Comparison of ENCODE assay signal across 14 mouse cellular contexts in the genomic region with DNA sequence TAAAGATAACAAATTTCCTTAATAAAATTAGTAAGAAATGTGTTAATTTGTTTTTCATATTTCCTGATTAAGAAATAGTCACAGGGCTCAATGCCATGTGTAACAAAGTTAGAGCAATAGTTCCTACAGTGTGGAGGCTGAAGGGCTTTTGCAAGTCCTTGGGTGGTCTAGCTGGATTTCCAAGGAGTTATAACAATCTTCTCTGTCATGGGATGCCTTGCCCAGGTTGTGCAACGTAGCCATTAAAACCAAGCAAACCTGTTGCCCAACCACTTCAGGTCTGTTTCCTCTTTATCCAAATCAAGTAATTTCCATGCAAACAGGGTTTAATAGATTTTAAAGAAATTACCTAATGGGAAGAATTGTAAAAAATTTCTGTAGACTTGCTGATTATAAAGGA.
"Had no signal": no experiment of that assay in that cellular context is flagged by ENCODE, and none has a peak within 500 bp of the region (broad histone marks: within the 10 kb centered on the region; RNA-seq: fewer than 3 reads in every experiment).

No protein-coding gene starts in this region.

- H3K36me3 ChIP-seq: limb, embryonic 15.5 days; liver, embryonic 12.5 days; midbrain, embryonic 12.5 days; neural tube, embryonic 15.5 days; stomach, embryonic 15.5 days had no signal

- H3K4me3 ChIP-seq: limb, embryonic 15.5 days; liver, embryonic 12.5 days; midbrain, embryonic 12.5 days; myocyte; neural tube, embryonic 15.5 days; stomach, embryonic 15.5 days had no signal

- H3K4me1 ChIP-seq: limb, embryonic 15.5 days; liver, embryonic 12.5 days; midbrain, embryonic 12.5 days; neural tube, embryonic 15.5 days; stomach, embryonic 15.5 days had no signal

- H3K9ac ChIP-seq: limb, embryonic 15.5 days; liver, embryonic 12.5 days; midbrain, embryonic 12.5 days; neural tube, embryonic 15.5 days; stomach, embryonic 15.5 days had no signal

- H3K27ac ChIP-seq: limb, embryonic 15.5 days; liver, embryonic 12.5 days; midbrain, embryonic 12.5 days; neural tube, embryonic 15.5 days; stomach, embryonic 15.5 days had no signal

- H3K27me3 ChIP-seq: limb, embryonic 15.5 days; liver, embryonic 12.5 days; midbrain, embryonic 12.5 days; neural tube, embryonic 15.5 days; stomach, embryonic 15.5 days had no signal

- ATAC-seq: inflammation-experienced regulatory T-cells, adult 6 months; intestine, postnatal 0 days; liver, embryonic 12.5 days had no signal

- H3K9me3 ChIP-seq: limb, embryonic 15.5 days; liver, embryonic 12.5 days; midbrain, embryonic 12.5 days; neural tube, embryonic 15.5 days; stomach, embryonic 15.5 days had no signal

- DNase-seq: kidney, adult 8-10 months; kidney, postnatal 25 days; layer of hippocampus, adult 9-11 months; left cerebral cortex, postnatal 4 days; thymus, adult 2 months; thymus, postnatal 25 days had no signal

- H3K4me2 ChIP-seq: limb, embryonic 15.5 days; liver, embryonic 12.5 days; midbrain, embryonic 12.5 days; neural tube, embryonic 15.5 days; stomach, embryonic 15.5 days had no signal
